Mouse (Mus musculus): Measurements from ENCODE around the gene Rgs7. TPM values are rescaled to one million over a fixed set of nuclear protein-coding genes. Genes with fewer than 3 reads are reported as not detected.

Rgs7 gene
- polyA plus RNA-seq, 1 experiment from 2014 or later = 7.3 TPM

GRCm38 (mm10) chr1:175290072-175290471, 202.2 kb downstream of the Rgs7 start:
- Histone ChIP-seq H3K9me3 (no peaks in the 10 kb centered on the region), H3K4me1 (no peaks in the 10 kb centered on the region), H3K9ac (replicated peaks) (no peak overlapping the region), H3K27me3 (no peaks in the 10 kb centered on the region), H3K4me2 (replicated peaks) (no peak overlapping the region), H3K36me3 (no peaks in the 10 kb centered on the region), H3K4me3 (no peak overlapping the region), H3K27ac (replicated peaks) (no peak overlapping the region)
- no peak for ATAC-seq (ENCODE audit: low FRiP score, low read depth)
- WGBS = 87% methylated on average over 1 of the region's 1 CpGs

- no peak overlapping the region for H3K4me2 ChIP-seq (replicated peaks)
- H3K4me1 ChIP-seq = no peaks in the 10 kb centered on the region
- no peaks in the 10 kb centered on the region for H3K36me3 ChIP-seq
- H3K9me3 ChIP-seq = no peaks in the 10 kb centered on the region
- H3K9ac ChIP-seq (replicated peaks) = no peak overlapping the region
- H3K27me3 ChIP-seq = no peaks in the 10 kb centered on the region
- H3K4me3 ChIP-seq = no peak overlapping the region
- ATAC-seq (ENCODE audit: low FRiP score, low read depth) = 0 out of 2 replicates have a peak, but pooled peaks have one; percentile 54
- no peak overlapping the region for H3K27ac ChIP-seq (replicated peaks)
These were observed 230.0 kb downstream of the Rgs7 start for GRCm38 (mm10) chr1:175262341-175262740.

DNA sequence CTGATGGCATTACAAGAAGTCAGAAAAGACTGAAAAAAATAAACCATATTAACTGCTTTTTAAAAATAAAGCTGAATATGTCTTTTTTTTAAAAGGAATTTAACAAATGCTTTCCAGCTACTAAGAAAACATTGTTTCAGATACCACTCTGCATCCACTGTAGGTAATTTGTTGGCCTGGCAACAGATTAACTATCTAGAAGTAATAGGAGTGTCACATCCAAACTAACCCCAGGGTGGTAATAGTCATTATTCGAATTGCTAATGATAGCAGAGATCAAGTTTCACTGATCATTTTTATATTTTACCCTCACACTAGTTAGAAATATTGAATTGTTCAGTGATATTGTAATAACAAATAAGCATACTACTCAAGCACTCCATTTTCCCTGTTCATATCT, 232.9 kb downstream of the Rgs7 start:
- H3K27ac ChIP-seq (replicated peaks) = no peak overlapping the region
- no peak for ATAC-seq (ENCODE audit: low FRiP score, low read depth)
- no peak overlapping the region for H3K4me2 ChIP-seq (replicated peaks)
- WGBS = 65% methylated on average over 1 of the region's 1 CpGs
- H3K4me1 ChIP-seq = no peaks in the 10 kb centered on the region
- no peak overlapping the region for H3K4me3 ChIP-seq
- H3K27me3 ChIP-seq = no peaks in the 10 kb centered on the region
- H3K36me3 ChIP-seq = no peaks in the 10 kb centered on the region
- no peak overlapping the region for H3K9ac ChIP-seq (replicated peaks)
- H3K9me3 ChIP-seq = no peaks in the 10 kb centered on the region

DNA sequence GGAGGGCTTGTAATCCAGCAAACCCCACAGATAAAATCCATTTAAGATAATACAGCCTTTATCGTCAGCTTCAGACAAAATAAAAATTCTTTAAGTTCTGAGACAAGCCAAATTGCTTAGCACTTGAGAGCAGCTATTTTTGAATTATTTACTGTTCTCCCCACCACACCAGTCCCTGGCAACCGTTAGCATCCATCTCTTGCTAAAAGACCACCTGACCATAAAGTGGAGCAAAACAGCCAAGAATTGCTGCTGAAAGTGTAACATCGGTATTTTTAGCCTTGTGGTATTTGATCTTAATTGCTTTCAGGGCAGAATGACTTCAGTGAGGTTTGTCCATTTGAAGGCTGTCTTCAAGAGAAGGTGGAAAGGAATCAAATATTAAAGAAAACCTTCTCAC, 237.1 kb downstream of the Rgs7 start:
- Histone ChIP-seq H3K4me2 (replicated peaks) (no peak overlapping the region), H3K9me3 (no peaks in the 10 kb centered on the region), H3K27ac (replicated peaks) (no peak overlapping the region), H3K4me1 (no peaks in the 10 kb centered on the region), H3K36me3 (no peaks in the 10 kb centered on the region), H3K4me3 (no peak overlapping the region), H3K9ac (replicated peaks) (no peak overlapping the region), H3K27me3 (no peaks in the 10 kb centered on the region)
- WGBS = 77% methylated on average over 3 of the region's 3 CpGs
- ATAC-seq (ENCODE audit: low FRiP score, low read depth) = no peak

GRCm38 (mm10) chr1:175254724-175255123, 237.6 kb downstream of the Rgs7 start:
- H3K36me3 ChIP-seq = no peaks in the 10 kb centered on the region
- no peak for ATAC-seq (ENCODE audit: low FRiP score, low read depth)
- H3K9me3 ChIP-seq = no peaks in the 10 kb centered on the region
- H3K9ac ChIP-seq (replicated peaks) = no peak overlapping the region
- WGBS = 51% methylated on average over 3 of the region's 3 CpGs
- H3K27ac ChIP-seq (replicated peaks) = no peak overlapping the region
- no peaks in the 10 kb centered on the region for H3K4me1 ChIP-seq
- H3K4me3 ChIP-seq = no peak overlapping the region
- no peaks in the 10 kb centered on the region for H3K27me3 ChIP-seq
- no peak overlapping the region for H3K4me2 ChIP-seq (replicated peaks)

- WGBS = 86% methylated on average over 5 of the region's 5 CpGs
- no peak overlapping the region for H3K9ac ChIP-seq (replicated peaks)
- H3K36me3 ChIP-seq = no peaks in the 10 kb centered on the region
- no peaks in the 10 kb centered on the region for H3K4me1 ChIP-seq
- no peaks in the 10 kb centered on the region for H3K9me3 ChIP-seq
- H3K27me3 ChIP-seq = no peaks in the 10 kb centered on the region
- H3K27ac ChIP-seq (replicated peaks) = no peak overlapping the region
- no peak for ATAC-seq (ENCODE audit: low FRiP score, low read depth)
- no peak overlapping the region for H3K4me2 ChIP-seq (replicated peaks)
- no peak overlapping the region for H3K4me3 ChIP-seq
These were observed 250.2 kb downstream of the Rgs7 start for GRCm38 (mm10) chr1:175242135-175242534.

- WGBS = 72% methylated on average over 2 of the region's 2 CpGs
- no peak overlapping the region for H3K4me2 ChIP-seq (replicated peaks)
- no peak overlapping the region for H3K27ac ChIP-seq (replicated peaks)
- no peaks in the 10 kb centered on the region for H3K4me1 ChIP-seq
- no peak overlapping the region for H3K9ac ChIP-seq (replicated peaks)
- H3K4me3 ChIP-seq = no peak overlapping the region
- no peaks in the 10 kb centered on the region for H3K36me3 ChIP-seq
- no peak; the same call in 1 of the 2 replicates for ATAC-seq (ENCODE audit: low FRiP score, low read depth)
- H3K9me3 ChIP-seq = no peaks in the 10 kb centered on the region
- H3K27me3 ChIP-seq = no peaks in the 10 kb centered on the region
These were observed 252.2 kb downstream of the Rgs7 start for GRCm38 (mm10) chr1:175240137-175240536.

DNA sequence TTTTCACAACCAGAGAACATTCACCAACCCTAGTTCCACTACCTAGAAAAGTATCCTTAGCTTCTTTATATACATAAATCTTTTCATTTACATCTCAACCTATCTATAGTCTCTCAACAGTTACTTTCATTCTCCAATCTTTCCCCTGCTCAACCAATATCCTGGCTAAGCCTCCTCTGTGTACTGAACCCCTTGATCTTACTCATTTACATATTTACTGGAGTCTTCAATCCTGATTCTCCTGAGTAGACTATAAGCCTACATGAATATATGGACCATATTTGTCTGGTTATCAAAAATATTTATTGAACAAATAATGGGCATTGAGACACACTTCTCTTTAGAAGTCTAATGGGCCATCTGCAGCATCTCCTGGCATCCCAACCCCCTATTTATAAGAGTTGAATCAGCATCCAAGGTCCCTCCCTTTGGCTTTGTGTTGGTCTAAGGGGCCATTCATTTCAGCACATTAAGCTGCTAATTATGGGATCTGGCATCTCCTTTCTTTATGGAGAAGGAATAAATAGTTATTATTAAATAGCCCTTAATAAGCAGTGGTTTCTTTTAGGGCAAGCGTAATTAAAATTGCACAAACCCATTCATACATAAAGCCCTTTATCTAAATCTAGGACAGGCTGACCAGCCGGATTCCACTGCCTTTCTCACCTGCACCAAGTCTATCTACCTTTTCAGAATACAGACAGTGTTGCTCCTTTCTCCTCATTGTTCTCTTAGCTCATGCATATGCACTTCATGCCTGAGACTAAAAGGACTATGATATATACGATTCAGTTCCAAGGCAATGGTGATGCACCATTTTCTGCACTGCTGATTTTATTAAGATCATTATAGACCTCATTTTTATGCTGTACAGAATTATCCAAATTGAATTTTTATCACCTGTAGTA, 270.5 kb downstream of the Rgs7 start:
- WGBS = 80% methylated on average over 3 of the region's 3 CpGs
- Histone ChIP-seq H3K4me3 (no peak overlapping the region), H3K9ac (replicated peaks) (no peak overlapping the region), H3K27ac (replicated peaks) (no peak overlapping the region), H3K36me3 (no peaks in the 10 kb centered on the region), H3K4me1 (no peaks in the 10 kb centered on the region), H3K4me2 (replicated peaks) (no peak overlapping the region), H3K9me3 (no peaks in the 10 kb centered on the region), H3K27me3 (no peaks in the 10 kb centered on the region)
- peak; percentile 38; the same call in 1 of the 2 replicates for ATAC-seq (ENCODE audit: low FRiP score, low read depth)

DNA sequence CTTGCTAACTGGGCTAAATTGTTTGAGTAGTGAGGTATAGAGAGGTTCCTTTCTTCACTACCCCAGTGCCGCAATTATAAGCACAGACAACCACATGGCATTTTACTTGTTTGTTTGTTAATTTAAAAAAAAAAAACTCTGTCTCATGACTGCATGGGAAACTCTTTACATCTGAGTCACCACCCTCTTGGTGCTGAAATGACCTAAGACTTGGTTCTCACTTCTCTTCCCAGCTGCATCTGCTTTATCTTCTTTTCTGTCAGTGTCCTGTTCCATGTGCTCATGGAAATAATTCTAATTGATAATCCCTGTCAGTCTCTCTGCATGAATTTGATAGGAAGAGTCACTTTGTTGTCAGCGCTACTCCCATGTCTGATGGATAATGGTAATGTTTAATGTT, 272.7 kb downstream of the Rgs7 start:
- Histone ChIP-seq H3K9me3 (no peaks in the 10 kb centered on the region), H3K9ac (replicated peaks) (no peak overlapping the region), H3K4me1 (no peaks in the 10 kb centered on the region), H3K4me2 (replicated peaks) (no peak overlapping the region), H3K36me3 (no peaks in the 10 kb centered on the region), H3K27me3 (no peaks in the 10 kb centered on the region), H3K4me3 (no peak overlapping the region), H3K27ac (replicated peaks) (no peak overlapping the region)
- 86% methylated on average over 2 of the region's 2 CpGs for WGBS
- ATAC-seq (ENCODE audit: low FRiP score, low read depth) = no peak

GRCm38 (mm10) chr1:175207004-175207403, 285.3 kb downstream of the Rgs7 start:
- Histone ChIP-seq H3K36me3 (no peaks in the 10 kb centered on the region), H3K9me3 (no peaks in the 10 kb centered on the region), H3K4me3 (no peak overlapping the region), H3K27me3 (no peaks in the 10 kb centered on the region), H3K27ac (replicated peaks) (no peak overlapping the region), H3K4me1 (no peaks in the 10 kb centered on the region), H3K4me2 (replicated peaks) (no peak overlapping the region), H3K9ac (replicated peaks) (no peak overlapping the region)
- 86% methylated on average over 2 of the region's 2 CpGs for WGBS
- no peak for ATAC-seq (ENCODE audit: low FRiP score, low read depth)

GRCm38 (mm10) chr1:175205633-175206032, 286.7 kb downstream of the Rgs7 start:
- no peak for ATAC-seq (ENCODE audit: low FRiP score, low read depth)
- no peaks in the 10 kb centered on the region for H3K36me3 ChIP-seq
- 75% methylated on average over 1 of the region's 1 CpGs for WGBS

DNA sequence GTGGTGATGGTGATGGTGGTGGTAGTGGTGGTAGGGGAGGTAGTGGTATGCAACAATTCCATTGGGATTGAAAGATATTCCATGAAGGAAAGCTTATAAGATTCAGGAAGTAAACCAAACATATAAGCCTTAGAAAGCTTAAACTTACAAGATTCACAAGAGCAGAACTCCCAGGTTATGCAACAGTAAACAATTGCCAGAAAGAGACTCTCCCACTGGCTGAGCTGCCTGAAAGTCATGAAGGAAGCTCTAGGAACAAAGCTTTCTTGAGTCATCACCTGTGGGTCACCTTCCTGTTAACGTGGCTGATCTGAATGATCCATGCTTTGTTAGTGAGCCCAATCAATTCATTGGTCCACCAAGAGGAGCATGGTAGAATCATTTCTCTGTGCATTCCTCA, 288.8 kb downstream of the Rgs7 start:
- H3K4me2 ChIP-seq (replicated peaks) = no peak overlapping the region
- 77% methylated on average over 1 of the region's 1 CpGs for WGBS

More at GRCm38 (mm10) chr1:175205633-175206032, 286.7 kb downstream of the Rgs7 start:
- Histone ChIP-seq H3K27ac (replicated peaks) (no peak overlapping the region), H3K27me3 (no peaks in the 10 kb centered on the region), H3K9ac (replicated peaks) (no peak overlapping the region), H3K9me3 (no peaks in the 10 kb centered on the region), H3K4me1 (no peaks in the 10 kb centered on the region), H3K4me2 (replicated peaks) (no peak overlapping the region), H3K4me3 (no peak overlapping the region)

More for the DNA sequence above, 288.8 kb downstream of the Rgs7 start:
- H3K4me3 ChIP-seq = no peak overlapping the region
- no peak overlapping the region for H3K27ac ChIP-seq (replicated peaks)
- ATAC-seq (ENCODE audit: low FRiP score, low read depth) = no peak
- no peaks in the 10 kb centered on the region for H3K9me3 ChIP-seq
- H3K27me3 ChIP-seq = no peaks in the 10 kb centered on the region
- H3K9ac ChIP-seq (replicated peaks) = no peak overlapping the region
- no peaks in the 10 kb centered on the region for H3K4me1 ChIP-seq
- H3K36me3 ChIP-seq = no peaks in the 10 kb centered on the region
